Mouse (Mus musculus): ENCODE results near the gene Cdc42bpb. TPM values are rescaled to one million over a fixed set of nuclear protein-coding genes. Genes with fewer than 3 reads are reported as not detected.

Cdc42bpb gene
- polyA plus RNA-seq, 1 experiment from 2014 or later, result 40.6 TPM

DNA sequence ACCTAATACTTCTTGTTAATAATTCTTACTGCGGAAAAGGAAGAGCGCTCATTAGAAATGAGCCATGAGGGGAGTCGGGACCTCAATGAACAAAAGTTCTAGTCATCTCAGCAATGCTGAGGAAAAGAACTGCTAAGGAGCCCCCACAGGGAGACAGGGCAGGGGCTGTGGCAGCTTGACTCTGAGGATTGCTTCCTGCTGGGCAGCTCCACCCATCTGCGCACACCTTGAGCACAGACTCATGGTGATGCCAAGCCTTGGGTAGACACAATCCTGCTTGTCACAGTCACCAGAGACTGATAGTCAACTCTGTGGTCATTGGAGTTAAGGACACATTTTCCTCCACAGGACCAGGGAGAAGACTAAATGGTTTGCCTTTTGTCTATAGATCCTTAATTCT is 9.6 kb upstream of the Cdc42bpb start:
- H3K9me3 ChIP-seq (ENCODE audit: low read length), result no peaks in the 10 kb centered on the region
- peak overlapping the region; percentile 69; the same call in 1 of the 2 replicates for H3K27ac ChIP-seq (ENCODE audit: low read length)
- peak; percentile 32; the same call in 1 of the 2 replicates for ATAC-seq (ENCODE audit: low FRiP score, low TSS enrichment)
- H3K9ac ChIP-seq (replicated peaks; ENCODE audit: low read length), result no peak overlapping the region
- no peaks in the 10 kb centered on the region for H3K27me3 ChIP-seq (ENCODE audit: insufficient read depth, low read length)
- 66% methylated on average over 4 of the region's 4 CpGs for WGBS
- no peak overlapping the region for H3K4me2 ChIP-seq (replicated peaks; ENCODE audit: low read depth, low read length)
- H3K4me3 ChIP-seq (ENCODE audit: low read length), result no peak overlapping the region
- H3K4me1 ChIP-seq (ENCODE audit: insufficient read depth, low read length), result peaks cover 10% of the 10 kb centered on the region
- no peaks in the 10 kb centered on the region for H3K36me3 ChIP-seq (ENCODE audit: insufficient read depth, low read length)

DNA sequence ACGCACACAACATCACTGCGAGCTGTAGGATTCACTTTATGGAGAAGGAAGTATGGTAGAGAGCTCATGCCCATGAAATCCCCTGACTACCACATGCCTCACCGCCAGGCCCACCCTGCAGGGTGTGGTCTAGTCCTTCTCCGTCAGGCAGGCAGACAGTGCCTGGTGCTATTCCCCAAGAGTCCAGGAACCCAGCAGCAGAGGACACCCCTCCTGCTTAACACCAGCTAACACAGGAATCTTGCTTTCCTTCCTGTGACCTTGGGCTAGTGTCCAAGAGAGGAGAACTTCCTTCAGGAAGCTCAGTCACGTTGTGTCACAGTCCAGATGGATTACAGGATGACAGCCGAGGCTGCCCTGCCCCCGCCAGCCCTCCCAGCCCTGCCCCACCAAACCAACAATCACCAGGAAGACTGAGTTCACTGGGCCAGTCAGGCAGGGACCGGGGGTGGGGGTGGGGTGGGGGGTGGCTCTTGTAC is 9.2 kb upstream of the Cdc42bpb start:
- Histone ChIP-seq H3K9me3 (ENCODE audit: low read length) (no peaks in the 10 kb centered on the region), H3K27ac (ENCODE audit: low read length) (peak overlapping the region; percentile 63; the same call in 1 of the 2 replicates), H3K4me1 (ENCODE audit: insufficient read depth, low read length) (peaks cover 13% of the 10 kb centered on the region), H3K4me3 (ENCODE audit: low read length) (no peak overlapping the region), H3K27me3 (ENCODE audit: insufficient read depth, low read length) (no peaks in the 10 kb centered on the region), H3K9ac (replicated peaks; ENCODE audit: low read length) (peak overlapping the region; percentile 12; the same call in 1 of the 2 replicates), H3K36me3 (ENCODE audit: insufficient read depth, low read length) (no peaks in the 10 kb centered on the region), H3K4me2 (replicated peaks; ENCODE audit: low read depth, low read length) (no peak overlapping the region)
- 33% methylated on average over 8 of the region's 8 CpGs for WGBS
- ATAC-seq (ENCODE audit: low FRiP score, low TSS enrichment), result peak; percentile 95

DNA sequence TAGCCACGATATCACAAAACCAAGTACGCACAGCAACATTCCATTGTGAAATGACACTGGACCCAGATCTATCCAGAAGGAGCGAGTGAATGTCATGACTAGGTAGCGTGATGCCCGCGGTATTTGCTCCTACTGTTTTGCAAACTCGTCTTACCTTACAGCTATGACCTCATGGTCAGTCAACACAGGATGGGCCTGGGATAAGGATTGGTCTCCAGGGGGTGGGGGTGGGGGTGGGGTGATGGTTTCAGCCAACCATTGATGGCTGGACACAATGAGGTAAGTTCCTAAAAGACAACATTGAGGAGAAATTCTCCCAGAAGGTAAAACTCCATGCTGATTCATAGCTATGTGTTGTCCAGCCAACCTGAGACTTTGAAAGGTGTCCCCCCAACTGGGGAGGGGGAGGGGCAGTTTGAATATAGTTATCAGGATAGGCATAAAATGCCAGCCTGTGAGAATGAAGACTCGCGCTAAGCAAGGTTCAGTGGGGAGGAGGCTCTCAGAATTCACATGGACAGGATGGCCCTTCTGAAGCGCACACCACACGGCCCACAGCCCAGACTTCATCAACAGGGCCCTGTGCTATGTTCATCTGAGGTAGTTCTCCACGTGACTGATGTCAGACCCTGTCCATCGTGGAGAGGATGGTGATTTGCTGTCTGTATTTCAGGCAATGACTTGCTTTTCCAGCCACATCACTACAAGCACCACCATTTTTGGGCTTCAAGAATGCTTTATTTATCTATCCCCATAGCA is 8.5 kb upstream of the Cdc42bpb start:
- ATAC-seq (ENCODE audit: low FRiP score, low TSS enrichment), result peak; percentile 46
- 82% methylated on average over 13 of the region's 13 CpGs for WGBS
- no peak overlapping the region for H3K4me2 ChIP-seq (replicated peaks; ENCODE audit: low read depth, low read length)
- H3K9ac ChIP-seq (replicated peaks; ENCODE audit: low read length), result no peak overlapping the region
- peaks cover 17% of the 10 kb centered on the region for H3K4me1 ChIP-seq (ENCODE audit: insufficient read depth, low read length)
- no peaks in the 10 kb centered on the region for H3K9me3 ChIP-seq (ENCODE audit: low read length)
- no peaks in the 10 kb centered on the region for H3K27me3 ChIP-seq (ENCODE audit: insufficient read depth, low read length)
- H3K27ac ChIP-seq (ENCODE audit: low read length), result peak overlapping the region; percentile 63
- no peaks in the 10 kb centered on the region for H3K36me3 ChIP-seq (ENCODE audit: insufficient read depth, low read length)
- no peak overlapping the region for H3K4me3 ChIP-seq (ENCODE audit: low read length)

DNA sequence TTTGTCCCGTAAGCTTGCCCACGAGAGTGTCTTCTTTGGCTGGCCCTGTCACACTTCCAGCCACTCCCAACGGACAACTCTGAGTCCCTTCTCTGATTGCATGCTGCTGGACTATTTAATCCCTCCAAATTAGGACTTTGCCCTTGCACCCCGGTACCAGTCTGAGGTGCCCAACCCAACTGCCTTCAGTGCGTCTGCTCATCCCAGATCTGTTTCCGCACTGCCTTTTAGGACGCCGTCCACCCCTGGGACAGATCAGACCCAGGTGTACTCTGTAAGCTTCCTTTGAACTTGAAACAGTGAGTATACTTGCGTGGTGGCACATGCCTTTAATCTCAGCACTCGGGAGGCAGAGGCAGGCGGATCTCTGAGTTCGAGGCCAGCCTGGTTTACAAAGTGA is 1.3 kb upstream of the Cdc42bpb start:
- no peaks in the 10 kb centered on the region for H3K36me3 ChIP-seq (ENCODE audit: insufficient read depth, low read length)
- peak overlapping the region; percentile 96 for H3K4me3 ChIP-seq (ENCODE audit: low read length)
- H3K9me3 ChIP-seq (ENCODE audit: low read length), result no peaks in the 10 kb centered on the region
- peak overlapping the region; percentile 96; the same call in 1 of the 2 replicates for H3K27ac ChIP-seq (ENCODE audit: low read length)
- H3K4me2 ChIP-seq (replicated peaks; ENCODE audit: low read depth, low read length), result peak overlapping the region; percentile 65
- 76% methylated on average over 12 of the region's 12 CpGs for WGBS
- ATAC-seq (ENCODE audit: low FRiP score, low TSS enrichment), result no peak
- H3K9ac ChIP-seq (replicated peaks; ENCODE audit: low read length), result peak overlapping the region; percentile 97
- no peaks in the 10 kb centered on the region for H3K27me3 ChIP-seq (ENCODE audit: insufficient read depth, low read length)
- peaks cover 40% of the 10 kb centered on the region for H3K4me1 ChIP-seq (ENCODE audit: insufficient read depth, low read length)

DNA sequence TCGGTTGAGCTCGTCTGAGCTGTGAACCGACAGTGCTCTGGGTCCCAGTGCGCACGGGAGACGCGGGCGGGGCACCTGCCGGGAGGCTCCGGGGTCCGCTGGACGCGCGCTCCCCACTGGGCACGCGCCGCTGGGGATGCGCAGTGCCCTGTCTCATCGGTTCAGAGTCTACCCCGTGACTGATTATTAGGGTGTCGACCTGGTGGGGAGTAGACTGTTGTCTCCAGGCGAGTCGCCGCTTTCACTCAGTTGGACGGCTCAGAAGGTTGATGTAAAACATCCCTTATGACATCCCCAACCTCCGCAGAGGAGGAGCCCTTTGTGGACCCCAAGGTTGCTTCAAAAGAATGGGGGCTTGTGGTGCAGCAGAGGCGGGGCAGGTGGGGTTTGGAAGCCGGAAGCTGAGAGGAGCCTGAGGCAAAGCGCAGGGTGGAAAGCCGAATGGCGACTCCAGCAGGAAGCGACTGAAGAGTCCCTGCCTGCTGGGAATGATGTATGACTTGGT is 520 bp upstream of the Cdc42bpb start:
- WGBS, result under 1% methylated on average over 32 of the region's 32 CpGs
- peak; percentile 71 for ATAC-seq (ENCODE audit: low FRiP score, low TSS enrichment)
- no peaks in the 10 kb centered on the region for H3K36me3 ChIP-seq (ENCODE audit: insufficient read depth, low read length)

DNA sequence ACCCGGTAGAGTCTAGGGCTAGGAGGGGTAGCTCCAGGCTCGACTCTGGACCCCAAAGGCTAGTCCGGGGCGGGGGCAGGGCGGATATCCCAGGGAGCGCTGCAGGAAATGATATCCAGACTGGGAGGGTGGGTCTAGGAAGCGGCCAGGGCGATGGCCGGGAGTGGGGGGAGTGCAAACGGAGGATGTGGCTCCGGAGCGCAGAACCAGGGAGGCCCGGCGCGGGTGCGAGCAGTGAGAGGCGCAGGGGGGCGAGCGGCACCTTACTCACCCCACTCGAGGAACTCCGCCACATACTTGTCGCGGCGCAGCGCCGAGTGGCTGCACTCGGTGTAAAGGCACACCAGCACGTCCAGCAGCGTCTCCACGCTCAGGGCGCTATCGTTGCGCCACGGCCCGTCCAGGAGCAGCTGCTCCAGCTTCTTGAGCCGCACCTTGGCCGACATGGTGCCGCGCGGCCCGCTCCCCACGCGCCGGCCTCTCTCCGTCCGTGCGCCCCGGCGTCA is 639 bp downstream of the Cdc42bpb start:
- Histone ChIP-seq H3K9me3 (ENCODE audit: low read length) (no peaks in the 10 kb centered on the region), H3K36me3 (ENCODE audit: insufficient read depth, low read length) (no peaks in the 10 kb centered on the region), H3K27ac (ENCODE audit: low read length) (peak overlapping the region; percentile 96), H3K4me2 (replicated peaks; ENCODE audit: low read depth, low read length) (peak overlapping the region; percentile 65), H3K4me1 (ENCODE audit: insufficient read depth, low read length) (peaks cover 48% of the 10 kb centered on the region), H3K27me3 (ENCODE audit: insufficient read depth, low read length) (no peaks in the 10 kb centered on the region), H3K9ac (replicated peaks; ENCODE audit: low read length) (peak overlapping the region; percentile 97), H3K4me3 (ENCODE audit: low read length) (peak overlapping the region; percentile 96)
- under 1% methylated on average over 42 of the region's 49 CpGs for WGBS
- peak; percentile 56 for ATAC-seq (ENCODE audit: low FRiP score, low TSS enrichment)

More for the DNA sequence above, 520 bp upstream of the Cdc42bpb start:
- H3K27ac ChIP-seq (ENCODE audit: low read length), result peak overlapping the region; percentile 96
- peaks cover 47% of the 10 kb centered on the region for H3K4me1 ChIP-seq (ENCODE audit: insufficient read depth, low read length)
- peak overlapping the region; percentile 97 for H3K9ac ChIP-seq (replicated peaks; ENCODE audit: low read length)
- H3K9me3 ChIP-seq (ENCODE audit: low read length), result no peaks in the 10 kb centered on the region
- H3K27me3 ChIP-seq (ENCODE audit: insufficient read depth, low read length), result no peaks in the 10 kb centered on the region
- peak overlapping the region; percentile 65 for H3K4me2 ChIP-seq (replicated peaks; ENCODE audit: low read depth, low read length)
- H3K4me3 ChIP-seq (ENCODE audit: low read length), result peak overlapping the region; percentile 96

DNA sequence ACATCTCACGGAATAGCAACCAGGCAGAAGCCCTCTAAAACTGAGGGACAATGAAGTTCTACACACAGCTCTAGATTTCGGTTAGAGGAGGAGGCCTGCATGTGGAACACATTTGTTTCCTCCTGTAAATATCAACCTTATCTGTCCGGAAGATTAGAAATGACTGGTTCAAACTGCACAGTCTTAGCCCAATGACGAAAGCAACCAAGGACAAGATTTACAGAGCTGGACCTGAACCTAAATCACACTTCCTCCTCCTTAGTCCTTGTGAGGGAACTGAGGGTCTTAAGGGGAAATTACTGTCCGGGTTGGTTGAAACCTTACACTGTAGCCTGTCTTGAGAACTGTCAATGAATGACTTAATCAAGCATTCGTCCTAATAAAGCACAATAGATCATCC is 1.5 kb downstream of the Cdc42bpb start:
- 9% methylated on average over 6 of the region's 6 CpGs for WGBS
- no peak for ATAC-seq (ENCODE audit: low FRiP score, low TSS enrichment)
- H3K9me3 ChIP-seq (ENCODE audit: low read length), result no peaks in the 10 kb centered on the region
- peaks cover 44% of the 10 kb centered on the region for H3K4me1 ChIP-seq (ENCODE audit: insufficient read depth, low read length)
- H3K27ac ChIP-seq (ENCODE audit: low read length), result peak overlapping the region; percentile 96
- peak overlapping the region; percentile 97 for H3K9ac ChIP-seq (replicated peaks; ENCODE audit: low read length)
- H3K36me3 ChIP-seq (ENCODE audit: insufficient read depth, low read length), result no peaks in the 10 kb centered on the region
- peak overlapping the region; percentile 96 for H3K4me3 ChIP-seq (ENCODE audit: low read length)
- H3K4me2 ChIP-seq (replicated peaks; ENCODE audit: low read depth, low read length), result peak overlapping the region; percentile 65
- H3K27me3 ChIP-seq (ENCODE audit: insufficient read depth, low read length), result no peaks in the 10 kb centered on the region

DNA sequence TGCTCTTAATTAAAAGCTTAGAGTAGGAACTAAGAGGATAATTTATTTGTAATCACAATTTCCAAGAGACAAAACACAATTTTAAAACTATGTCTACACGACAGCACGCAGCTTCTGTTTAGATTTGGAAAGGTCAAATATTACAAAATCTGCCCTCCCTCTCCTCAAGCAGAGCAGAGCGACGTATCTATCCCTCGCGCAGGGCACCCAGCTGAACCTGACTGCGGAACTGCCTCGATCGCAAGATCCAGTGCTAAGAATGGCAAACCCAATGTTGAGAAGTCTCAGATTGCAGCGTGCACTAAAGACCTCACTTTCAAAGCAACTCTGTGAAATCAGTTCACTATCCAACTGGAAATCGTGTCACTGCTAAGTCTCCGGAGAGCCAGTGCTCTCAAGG is 2.0 kb downstream of the Cdc42bpb start:
- Histone ChIP-seq H3K9me3 (ENCODE audit: low read length) (no peaks in the 10 kb centered on the region), H3K4me3 (ENCODE audit: low read length) (peak overlapping the region; percentile 96), H3K27me3 (ENCODE audit: insufficient read depth, low read length) (no peaks in the 10 kb centered on the region), H3K9ac (replicated peaks; ENCODE audit: low read length) (peak overlapping the region; percentile 97), H3K36me3 (ENCODE audit: insufficient read depth, low read length) (no peaks in the 10 kb centered on the region), H3K27ac (ENCODE audit: low read length) (peak overlapping the region; percentile 96), H3K4me1 (ENCODE audit: insufficient read depth, low read length) (peaks cover 49% of the 10 kb centered on the region), H3K4me2 (replicated peaks; ENCODE audit: low read depth, low read length) (peak overlapping the region; percentile 65)
- ATAC-seq (ENCODE audit: low FRiP score, low TSS enrichment), result no peak
- WGBS, result 26% methylated on average over 12 of the region's 12 CpGs

DNA sequence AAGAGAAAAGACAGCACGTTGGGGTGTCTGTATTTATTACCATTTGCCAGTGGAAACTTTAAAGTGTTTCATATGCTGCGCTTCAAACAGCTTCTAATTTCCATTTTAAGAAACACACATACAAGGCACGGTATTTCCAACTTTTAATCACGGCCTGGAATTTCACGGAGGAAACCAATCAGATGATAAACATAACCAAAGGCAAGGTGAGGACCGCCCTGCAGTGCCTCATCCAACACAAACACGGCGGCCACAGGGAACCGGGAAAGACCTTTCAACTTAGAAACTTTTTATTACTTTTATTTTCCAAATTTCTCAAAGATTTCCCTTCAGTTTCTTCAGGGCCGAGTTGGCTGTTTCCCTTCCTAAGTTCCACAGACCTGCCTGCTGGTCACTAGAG is 2.8 kb downstream of the Cdc42bpb start:
- no peak for ATAC-seq (ENCODE audit: low FRiP score, low TSS enrichment)
- Histone ChIP-seq H3K4me2 (replicated peaks; ENCODE audit: low read depth, low read length) (peak overlapping the region; percentile 65), H3K9me3 (ENCODE audit: low read length) (no peaks in the 10 kb centered on the region), H3K4me3 (ENCODE audit: low read length) (peak overlapping the region; percentile 96), H3K4me1 (ENCODE audit: insufficient read depth, low read length) (peaks cover 53% of the 10 kb centered on the region), H3K27ac (ENCODE audit: low read length) (0 out of 2 replicates have a peak overlapping the region, but pooled peaks have one; percentile 2), H3K36me3 (ENCODE audit: insufficient read depth, low read length) (no peaks in the 10 kb centered on the region), H3K27me3 (ENCODE audit: insufficient read depth, low read length) (no peaks in the 10 kb centered on the region), H3K9ac (replicated peaks; ENCODE audit: low read length) (no peak overlapping the region)
- WGBS, result 48% methylated on average over 10 of the region's 10 CpGs

DNA sequence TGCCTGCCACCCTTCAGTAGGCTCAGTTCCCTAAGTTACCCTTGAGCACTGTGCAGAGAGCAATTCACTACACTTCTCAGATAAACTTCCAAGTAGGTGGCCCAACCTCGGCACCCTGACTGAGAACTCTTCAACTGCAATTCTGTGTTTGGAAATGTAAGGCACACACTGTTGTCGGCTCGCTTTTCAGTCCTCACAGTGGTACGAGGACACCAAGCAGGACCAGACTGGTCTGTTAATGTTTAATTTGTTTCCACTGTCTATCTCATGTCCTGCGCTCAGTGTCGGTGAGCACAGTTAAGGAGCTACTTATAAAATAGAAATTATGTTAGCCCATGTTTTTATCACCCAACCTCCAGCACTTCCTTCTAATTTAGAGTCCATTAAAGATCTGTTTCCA is 4.1 kb downstream of the Cdc42bpb start:
- Histone ChIP-seq H3K9ac (replicated peaks; ENCODE audit: low read length) (no peak overlapping the region), H3K27me3 (ENCODE audit: insufficient read depth, low read length) (no peaks in the 10 kb centered on the region), H3K4me3 (ENCODE audit: low read length) (no peak overlapping the region), H3K4me2 (replicated peaks; ENCODE audit: low read depth, low read length) (no peak overlapping the region), H3K4me1 (ENCODE audit: insufficient read depth, low read length) (peaks cover 62% of the 10 kb centered on the region), H3K36me3 (ENCODE audit: insufficient read depth, low read length) (no peaks in the 10 kb centered on the region), H3K27ac (ENCODE audit: low read length) (no peak overlapping the region), H3K9me3 (ENCODE audit: low read length) (no peaks in the 10 kb centered on the region)
- no peak for ATAC-seq (ENCODE audit: low FRiP score, low TSS enrichment)
- 73% methylated on average over 6 of the region's 6 CpGs for WGBS

All from kidney, embryonic 16.5 days (tissue).